Mouse (Mus musculus): Measurements from ENCODE around the gene Dgkh. TPM values are rescaled to one million over a fixed set of nuclear protein-coding genes. Genes with fewer than 3 reads are reported as not detected.
"Not testable (repeated sequence)": the region's sequence is repeated elsewhere in the genome, so short reads cannot be mapped to it uniquely, and the experiment has no call there.

Dgkh gene
- polyA plus RNA-seq, 1 experiment from 2014 or later: 0.87 TPM

DNA sequence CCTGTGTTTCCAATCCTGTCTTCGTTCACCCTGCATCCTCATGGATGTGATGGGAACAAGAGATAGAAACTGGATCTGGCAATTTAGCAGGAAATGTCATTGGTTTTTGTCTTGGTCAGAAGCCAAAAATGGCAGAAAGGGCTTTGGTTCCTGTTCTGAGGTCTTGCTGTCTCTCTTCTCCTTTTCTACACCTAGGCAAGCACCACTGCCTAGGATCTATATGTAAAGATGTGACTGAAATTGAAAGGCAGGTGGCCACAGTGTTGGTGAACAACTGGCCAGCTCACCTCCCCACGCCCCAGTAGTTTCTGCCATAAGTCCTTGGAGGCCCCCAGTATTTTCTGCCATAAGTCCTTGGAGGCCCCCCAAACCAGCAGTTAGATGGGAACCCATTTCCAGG is 16.1 kb upstream of the Dgkh start:
- WGBS: 94% methylated on average over 2 of the region's 2 CpGs
- H3K9me3 ChIP-seq (ENCODE audit: control insufficient read depth, low read length): no peaks in the 10 kb centered on the region
- DNase-seq (ENCODE audit: low spot score) (no peak), ATAC-seq (ENCODE audit: insufficient number of reproducible peaks, low FRiP score, low TSS enrichment, low read depth) (no peak)
- no peaks in the 10 kb centered on the region for H3K36me3 ChIP-seq (ENCODE audit: control insufficient read depth, insufficient read depth, low read length)
- H3K9ac ChIP-seq (ENCODE audit: low read length): no peak overlapping the region
- H3K27me3 ChIP-seq (ENCODE audit: control insufficient read depth, insufficient read depth, low read length): no peaks in the 10 kb centered on the region
- H3K27ac ChIP-seq (replicated peaks; ENCODE audit: low read depth, low read length): no peak overlapping the region
- H3K4me1 ChIP-seq (ENCODE audit: control insufficient read depth, insufficient read depth, low read length): no peaks in the 10 kb centered on the region
- no peak overlapping the region for H3K4me3 ChIP-seq (ENCODE audit: low read depth, low read length)
- H3K4me2 ChIP-seq (ENCODE audit: low read depth, severe bottlenecking): no peak overlapping the region

DNA sequence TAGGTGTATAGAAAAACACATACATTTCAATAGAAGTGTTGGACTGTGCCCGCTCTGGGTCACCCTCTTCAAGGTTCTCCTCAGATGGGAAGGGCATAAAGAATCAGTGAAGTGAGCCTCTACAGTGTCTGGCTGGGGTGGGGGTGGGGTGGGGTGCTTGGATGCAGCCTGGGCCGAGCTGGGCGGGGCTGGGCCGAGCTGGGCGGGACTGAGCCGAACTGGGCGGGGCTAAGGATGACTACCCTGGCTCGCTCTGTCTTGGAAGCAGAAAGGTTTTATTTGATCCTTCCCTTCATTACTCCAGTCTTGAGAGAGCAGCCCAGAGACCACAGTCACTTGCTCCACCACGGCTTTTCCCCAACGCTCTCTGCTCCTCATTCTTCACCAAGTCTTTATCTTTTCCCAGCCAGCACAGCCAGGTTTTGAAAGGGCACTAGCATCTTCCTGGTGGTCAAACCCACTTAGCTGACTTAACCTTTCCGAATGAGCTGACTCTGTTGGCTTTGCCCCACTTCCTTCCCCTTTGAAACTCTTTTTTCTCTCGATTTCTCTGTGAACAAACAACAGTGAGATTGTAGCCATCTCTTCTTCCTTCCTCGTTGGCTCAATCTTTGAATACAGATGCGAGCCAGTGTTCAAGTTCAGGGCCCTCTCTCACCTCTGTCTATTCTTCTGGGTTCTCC is 15.5 kb upstream of the Dgkh start:
- Histone ChIP-seq H3K9me3 (ENCODE audit: control insufficient read depth, low read length) (no peaks in the 10 kb centered on the region), H3K4me3 (ENCODE audit: low read depth, low read length) (no peak overlapping the region), H3K36me3 (ENCODE audit: control insufficient read depth, insufficient read depth, low read length) (no peaks in the 10 kb centered on the region), H3K27me3 (ENCODE audit: control insufficient read depth, insufficient read depth, low read length) (no peaks in the 10 kb centered on the region), H3K9ac (ENCODE audit: low read length) (no peak overlapping the region), H3K4me1 (ENCODE audit: control insufficient read depth, insufficient read depth, low read length) (no peaks in the 10 kb centered on the region), H3K27ac (replicated peaks; ENCODE audit: low read depth, low read length) (no peak overlapping the region), H3K4me2 (ENCODE audit: low read depth, severe bottlenecking) (no peak overlapping the region)
- ATAC-seq (ENCODE audit: insufficient number of reproducible peaks, low FRiP score, low TSS enrichment, low read depth) (no peak), DNase-seq (ENCODE audit: low spot score) (no peak)
- WGBS: 49% methylated on average over 14 of the region's 14 CpGs

GRCm38 (mm10) chr14:78747454-78747853 is 14.9 kb upstream of the Dgkh start:
- Histone ChIP-seq H3K4me1 (ENCODE audit: control insufficient read depth, insufficient read depth, low read length) (no peaks in the 10 kb centered on the region), H3K27me3 (ENCODE audit: control insufficient read depth, insufficient read depth, low read length) (no peaks in the 10 kb centered on the region), H3K4me2 (ENCODE audit: low read depth, severe bottlenecking) (no peak overlapping the region), H3K9me3 (ENCODE audit: control insufficient read depth, low read length) (no peaks in the 10 kb centered on the region), H3K27ac (replicated peaks; ENCODE audit: low read depth, low read length) (no peak overlapping the region), H3K4me3 (ENCODE audit: low read depth, low read length) (no peak overlapping the region), H3K9ac (ENCODE audit: low read length) (no peak overlapping the region), H3K36me3 (ENCODE audit: control insufficient read depth, insufficient read depth, low read length) (no peaks in the 10 kb centered on the region)
- 89% methylated on average over 3 of the region's 3 CpGs for WGBS
- ATAC-seq (ENCODE audit: insufficient number of reproducible peaks, low FRiP score, low TSS enrichment, low read depth) (no peak), DNase-seq (ENCODE audit: low spot score) (no peak)

DNA sequence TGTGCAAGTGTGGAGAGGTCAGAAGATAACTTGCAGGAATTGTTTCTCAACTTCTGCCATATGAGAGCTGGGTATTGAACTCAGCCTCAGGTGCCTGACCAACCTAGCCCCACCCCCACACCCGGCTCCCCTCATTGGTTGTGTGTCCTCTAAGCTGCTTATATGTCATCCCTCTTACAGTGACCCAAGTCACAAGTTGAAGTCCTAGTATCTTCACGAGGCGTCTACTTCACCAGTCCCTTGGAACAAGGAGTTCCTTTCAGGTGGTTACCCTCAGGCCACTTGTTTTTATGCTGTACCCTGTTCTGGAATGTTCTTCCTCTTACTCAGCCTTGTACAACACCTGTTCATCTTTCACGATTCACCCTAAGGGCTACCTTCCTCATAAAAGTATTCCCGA is 2.0 kb upstream of the Dgkh start:
- peaks cover 17% of the 10 kb centered on the region; the same call in 1 of the 2 replicates for H3K27me3 ChIP-seq (ENCODE audit: control insufficient read depth, insufficient read depth, low read length)
- no peak for ATAC-seq (ENCODE audit: insufficient number of reproducible peaks, low FRiP score, low TSS enrichment, low read depth)
- WGBS: 51% methylated on average over 5 of the region's 5 CpGs

GRCm38 (mm10) chr14:78734203-78734602 is 1.6 kb upstream of the Dgkh start:
- not testable (repeated sequence) for DNase-seq (ENCODE audit: low spot score); ATAC-seq (ENCODE audit: insufficient number of reproducible peaks, low FRiP score, low TSS enrichment, low read depth); H3K4me1 ChIP-seq (ENCODE audit: control insufficient read depth, insufficient read depth, low read length); H3K27ac ChIP-seq (replicated peaks; ENCODE audit: low read depth, low read length); H3K9me3 ChIP-seq (ENCODE audit: control insufficient read depth, low read length); H3K36me3 ChIP-seq (ENCODE audit: control insufficient read depth, insufficient read depth, low read length); H3K9ac ChIP-seq (ENCODE audit: low read length); H3K4me2 ChIP-seq (ENCODE audit: low read depth, severe bottlenecking); H3K4me3 ChIP-seq (ENCODE audit: low read depth, low read length)
- 34% methylated on average over 5 of the region's 5 CpGs for WGBS
- H3K27me3 ChIP-seq (ENCODE audit: control insufficient read depth, insufficient read depth, low read length): peaks cover 17% of the 10 kb centered on the region; the same call in 1 of the 2 replicates

More for the DNA sequence above, 2.0 kb upstream of the Dgkh start:
- Histone ChIP-seq H3K36me3 (ENCODE audit: control insufficient read depth, insufficient read depth, low read length) (no peaks in the 10 kb centered on the region), H3K4me3 (ENCODE audit: low read depth, low read length) (no peak overlapping the region), H3K4me2 (ENCODE audit: low read depth, severe bottlenecking) (no peak overlapping the region), H3K27ac (replicated peaks; ENCODE audit: low read depth, low read length) (no peak overlapping the region), H3K4me1 (ENCODE audit: control insufficient read depth, insufficient read depth, low read length) (no peaks in the 10 kb centered on the region), H3K9ac (ENCODE audit: low read length) (no peak overlapping the region), H3K9me3 (ENCODE audit: control insufficient read depth, low read length) (no peaks in the 10 kb centered on the region)
- no peak for DNase-seq (ENCODE audit: low spot score)

DNA sequence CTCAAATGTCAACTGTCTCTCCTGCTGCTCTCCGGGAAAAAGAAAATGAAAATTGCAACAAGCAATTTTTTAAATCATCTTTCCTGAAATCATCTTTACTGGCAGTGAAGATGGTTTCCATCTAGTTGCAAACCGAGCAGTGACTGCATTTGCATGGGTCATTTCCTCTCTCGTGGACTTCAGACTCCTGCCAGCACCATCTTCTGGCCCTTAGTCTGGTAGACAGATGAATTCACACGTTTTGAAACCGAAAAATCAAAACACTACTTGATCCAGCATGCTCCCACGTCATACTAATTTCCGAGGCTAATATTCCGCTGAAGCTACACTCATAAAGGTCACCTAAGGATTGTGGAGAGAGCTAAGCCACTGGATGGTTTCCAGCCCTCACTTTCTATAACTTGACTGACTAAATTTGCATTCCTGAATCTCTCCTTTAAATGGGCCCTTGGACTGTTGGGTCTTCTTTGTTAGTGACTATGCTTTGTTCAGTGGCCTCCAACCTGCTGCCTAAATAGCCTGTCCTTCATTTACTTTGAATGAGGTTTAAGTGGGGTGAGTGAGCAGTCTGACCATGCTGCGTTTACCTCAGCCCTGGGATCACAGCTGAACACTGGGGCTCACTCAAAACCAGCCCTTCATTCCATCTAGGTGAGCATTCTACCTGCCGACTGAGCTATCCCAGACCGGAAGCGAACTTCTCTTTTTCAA is 945 bp upstream of the Dgkh start:
- 29% methylated on average over 12 of the region's 12 CpGs for WGBS
- Histone ChIP-seq H3K27me3 (ENCODE audit: control insufficient read depth, insufficient read depth, low read length) (peaks cover 17% of the 10 kb centered on the region; the same call in 1 of the 2 replicates), H3K9ac (ENCODE audit: low read length) (no peak overlapping the region; the same call in 1 of the 2 replicates), H3K4me2 (ENCODE audit: low read depth, severe bottlenecking) (peak overlapping the region; percentile 95; the same call in 1 of the 2 replicates), H3K9me3 (ENCODE audit: control insufficient read depth, low read length) (no peaks in the 10 kb centered on the region), H3K36me3 (ENCODE audit: control insufficient read depth, insufficient read depth, low read length) (no peaks in the 10 kb centered on the region), H3K4me1 (ENCODE audit: control insufficient read depth, insufficient read depth, low read length) (no peaks in the 10 kb centered on the region), H3K4me3 (ENCODE audit: low read depth, low read length) (peak overlapping the region; percentile 67), H3K27ac (replicated peaks; ENCODE audit: low read depth, low read length) (no peak overlapping the region)
- ATAC-seq (ENCODE audit: insufficient number of reproducible peaks, low FRiP score, low TSS enrichment, low read depth) (no peak), DNase-seq (ENCODE audit: low spot score) (no peak)

- WGBS: under 1% methylated on average over 64 of the region's 90 CpGs
- Histone ChIP-seq H3K4me2 (ENCODE audit: low read depth, severe bottlenecking) (peak overlapping the region; percentile 95), H3K27me3 (ENCODE audit: control insufficient read depth, insufficient read depth, low read length) (peaks cover 17% of the 10 kb centered on the region; the same call in 1 of the 2 replicates)
Measured at GRCm38 (mm10) chr14:78731852-78732616, 542 bp downstream of the Dgkh start.

GRCm38 (mm10) chr14:78731240-78731639 is 1.3 kb downstream of the Dgkh start:
- H3K4me3 ChIP-seq (ENCODE audit: low read depth, low read length): peak overlapping the region; percentile 67
- H3K4me1 ChIP-seq (ENCODE audit: control insufficient read depth, insufficient read depth, low read length): no peaks in the 10 kb centered on the region
- WGBS: 8% methylated on average over 12 of the region's 12 CpGs
- H3K9ac ChIP-seq (ENCODE audit: low read length): no peak overlapping the region
- ATAC-seq (ENCODE audit: insufficient number of reproducible peaks, low FRiP score, low TSS enrichment, low read depth): no peak
- peaks cover 17% of the 10 kb centered on the region; the same call in 1 of the 2 replicates for H3K27me3 ChIP-seq (ENCODE audit: control insufficient read depth, insufficient read depth, low read length)
- H3K36me3 ChIP-seq (ENCODE audit: control insufficient read depth, insufficient read depth, low read length): no peaks in the 10 kb centered on the region
- peak overlapping the region; percentile 95 for H3K4me2 ChIP-seq (ENCODE audit: low read depth, severe bottlenecking)
- no peaks in the 10 kb centered on the region for H3K9me3 ChIP-seq (ENCODE audit: control insufficient read depth, low read length)
- DNase-seq (ENCODE audit: low spot score): peak; percentile 49
- H3K27ac ChIP-seq (replicated peaks; ENCODE audit: low read depth, low read length): no peak overlapping the region

More at GRCm38 (mm10) chr14:78731852-78732616, 542 bp downstream of the Dgkh start:
- H3K9me3 ChIP-seq (ENCODE audit: control insufficient read depth, low read length): no peaks in the 10 kb centered on the region
- no peak overlapping the region for H3K27ac ChIP-seq (replicated peaks; ENCODE audit: low read depth, low read length)
- H3K9ac ChIP-seq (ENCODE audit: low read length): peak overlapping the region; percentile 82
- peak; percentile 64 for DNase-seq (ENCODE audit: low spot score)
- ATAC-seq (ENCODE audit: insufficient number of reproducible peaks, low FRiP score, low TSS enrichment, low read depth): peak; percentile 51; the same call in 1 of the 2 replicates
- peak overlapping the region; percentile 67 for H3K4me3 ChIP-seq (ENCODE audit: low read depth, low read length)
- no peaks in the 10 kb centered on the region for H3K4me1 ChIP-seq (ENCODE audit: control insufficient read depth, insufficient read depth, low read length)
- H3K36me3 ChIP-seq (ENCODE audit: control insufficient read depth, insufficient read depth, low read length): no peaks in the 10 kb centered on the region

Data from limb, embryonic 11.5 days (tissue).